Mouse (Mus musculus) hindbrain, embryonic 10.5 days (tissue): ENCODE measurements at regions not wholly inside any gene's neighbourhood (a gene's known extent, or its start where the extent isn't known, plus 50 kb on each side); places are given as distances from the start of the nearest gene placed in this dataset.
A peak's percentile ranks its signal among the peaks of the same experiment; 100 is the strongest.

Source experiments
- DNase-seq: peaks from one replicate; pipeline ENCODE4 v3.0.0-alpha.2; 2017; ENCODE audit warnings: low spot score
- H3K27ac ChIP-seq: fragments of 300-500 bp; sonication (generic); 2 replicates; pipeline ENCODE4 v1.5.1; 2016; ENCODE audit warnings: mild to moderate bottlenecking, moderate library complexity
- H3K27me3 ChIP-seq: fragments of 300-500 bp; sonication (generic); 2 replicates; pipeline ENCODE4 v1.6.1; 2016; ENCODE audit warnings: mild to moderate bottlenecking; ENCODE audit not compliant: poor library complexity, insufficient read depth, severe bottlenecking
- H3K36me3 ChIP-seq: fragments of 300-500 bp; sonication (generic); 2 replicates; pipeline ENCODE4 v1.6.1; 2016; ENCODE audit warnings: mild to moderate bottlenecking, moderate library complexity
- H3K4me1 ChIP-seq: fragments of 300-500 bp; sonication (generic); replicated peaks from 2 replicates; pipeline ENCODE4 v1.6.1; 2016; ENCODE audit warnings: mild to moderate bottlenecking
- H3K4me3 ChIP-seq: fragments of 300-500 bp; sonication (generic); 2 replicates; pipeline ENCODE4 v1.5.1; 2016; ENCODE audit warnings: mild to moderate bottlenecking, moderate library complexity
- H3K9me3 ChIP-seq: fragments of 300-500 bp; sonication (generic); 2 replicates; pipeline ENCODE4 v1.6.1; 2016; ENCODE audit warnings: mild to moderate bottlenecking, moderate library complexity
- WGBS: fragments of 180-500 bp; shearing (Covaris S2); methylation state at CpG from one replicate; pipeline ENCODE4 v1.1.7; 2016; 5-methylcytosine and 5-hydroxymethylcytosine counted together

GRCm38 (mm10) chr16:54770871-54771270 lies 526.9 kb downstream of the Zpld1 start:
- Histone ChIP-seq H3K27me3 (no peaks in the 10 kb centered on the region), H3K4me1 (no peaks in the 10 kb centered on the region), H3K4me3 (no peak overlapping the region), H3K36me3 (no peaks in the 10 kb centered on the region), H3K27ac (no peak overlapping the region), H3K9me3 (no peaks in the 10 kb centered on the region)
- 92% methylated on average over 4 of the region's 4 CpGs for WGBS
- DNase-seq, result no peak

- Histone ChIP-seq H3K27me3 (no peaks in the 10 kb centered on the region), H3K27ac (no peak overlapping the region), H3K36me3 (no peaks in the 10 kb centered on the region), H3K9me3 (no peaks in the 10 kb centered on the region), H3K4me1 (no peaks in the 10 kb centered on the region), H3K4me3 (no peak overlapping the region)
- 90% methylated on average over 1 of the region's 1 CpGs for WGBS
- no peak for DNase-seq
These were observed 553.6 kb downstream of the Zpld1 start for GRCm38 (mm10) chr16:54744188-54744587.

- no peak overlapping the region for H3K27ac ChIP-seq
- H3K4me3 ChIP-seq, result no peak overlapping the region
- no peaks in the 10 kb centered on the region for H3K27me3 ChIP-seq
- H3K4me1 ChIP-seq, result no peaks in the 10 kb centered on the region
- DNase-seq, result no peak
- H3K9me3 ChIP-seq, result no peaks in the 10 kb centered on the region
- 94% methylated on average over 2 of the region's 2 CpGs for WGBS
- no peaks in the 10 kb centered on the region for H3K36me3 ChIP-seq
These were observed 564.3 kb downstream of the Zpld1 start for GRCm38 (mm10) chr16:54733516-54733915.

GRCm38 (mm10) chr16:54707880-54708279 lies 589.9 kb downstream of the Zpld1 start:
- H3K36me3 ChIP-seq, result no peaks in the 10 kb centered on the region
- no peak overlapping the region for H3K4me3 ChIP-seq
- no peaks in the 10 kb centered on the region for H3K9me3 ChIP-seq
- WGBS, result 85% methylated on average over 3 of the region's 3 CpGs
- no peak for DNase-seq
- H3K4me1 ChIP-seq, result no peaks in the 10 kb centered on the region
- no peaks in the 10 kb centered on the region for H3K27me3 ChIP-seq
- no peak overlapping the region for H3K27ac ChIP-seq

- no peak overlapping the region for H3K4me3 ChIP-seq
- no peaks in the 10 kb centered on the region for H3K4me1 ChIP-seq
- DNase-seq, result peak; percentile 12
- H3K27ac ChIP-seq, result no peak overlapping the region
- WGBS, result 15% methylated on average over 4 of the region's 4 CpGs
- no peaks in the 10 kb centered on the region for H3K9me3 ChIP-seq
- no peaks in the 10 kb centered on the region for H3K36me3 ChIP-seq
- H3K27me3 ChIP-seq, result no peaks in the 10 kb centered on the region
These were observed 615.0 kb downstream of the Zpld1 start for GRCm38 (mm10) chr16:54682815-54683214.

GRCm38 (mm10) chr16:54648728-54649525 lies 648.9 kb downstream of the Zpld1 start:
- DNase-seq, result no peak
- 90% methylated on average over 7 of the region's 7 CpGs for WGBS
- Histone ChIP-seq H3K4me1 (no peaks in the 10 kb centered on the region), H3K27ac (no peak overlapping the region), H3K4me3 (no peak overlapping the region), H3K9me3 (no peaks in the 10 kb centered on the region), H3K27me3 (no peaks in the 10 kb centered on the region), H3K36me3 (no peaks in the 10 kb centered on the region)

- H3K27ac ChIP-seq, result no peak overlapping the region
- no peak for DNase-seq
These were observed 650.0 kb downstream of the Zpld1 start for GRCm38 (mm10) chr16:54647821-54648220.

GRCm38 (mm10) chr16:54646252-54646651 lies 651.5 kb downstream of the Zpld1 start:
- H3K9me3 ChIP-seq, result no peaks in the 10 kb centered on the region
- H3K36me3 ChIP-seq, result no peaks in the 10 kb centered on the region
- H3K27me3 ChIP-seq, result no peaks in the 10 kb centered on the region
- DNase-seq, result no peak
- WGBS, result 88% methylated on average over 6 of the region's 6 CpGs
- H3K4me1 ChIP-seq, result no peaks in the 10 kb centered on the region
- no peak overlapping the region for H3K27ac ChIP-seq
- no peak overlapping the region for H3K4me3 ChIP-seq

More at GRCm38 (mm10) chr16:54647821-54648220, 650.0 kb downstream of the Zpld1 start:
- Histone ChIP-seq H3K36me3 (no peaks in the 10 kb centered on the region), H3K27me3 (no peaks in the 10 kb centered on the region), H3K4me3 (no peak overlapping the region), H3K9me3 (no peaks in the 10 kb centered on the region), H3K4me1 (no peaks in the 10 kb centered on the region)
- WGBS, result 88% methylated on average over 2 of the region's 2 CpGs

GRCm38 (mm10) chr16:54629183-54629582 lies 668.6 kb downstream of the Zpld1 start:
- Histone ChIP-seq H3K36me3 (no peaks in the 10 kb centered on the region), H3K27ac (no peak overlapping the region), H3K9me3 (no peaks in the 10 kb centered on the region), H3K4me3 (no peak overlapping the region), H3K4me1 (no peaks in the 10 kb centered on the region), H3K27me3 (no peaks in the 10 kb centered on the region)
- 67% methylated on average over 1 of the region's 1 CpGs for WGBS
- DNase-seq, result no peak

GRCm38 (mm10) chr16:54592643-54593042 lies 705.1 kb downstream of the Zpld1 start:
- H3K9me3 ChIP-seq, result no peaks in the 10 kb centered on the region
- H3K36me3 ChIP-seq, result no peaks in the 10 kb centered on the region
- DNase-seq, result no peak
- no peak overlapping the region for H3K4me3 ChIP-seq
- H3K27me3 ChIP-seq, result no peaks in the 10 kb centered on the region
- WGBS, result 45% methylated on average over 2 of the region's 2 CpGs
- H3K27ac ChIP-seq, result no peak overlapping the region
- H3K4me1 ChIP-seq, result no peaks in the 10 kb centered on the region
